Mouse (Mus musculus): ENCODE data around the gene Rbl2.

DNA sequence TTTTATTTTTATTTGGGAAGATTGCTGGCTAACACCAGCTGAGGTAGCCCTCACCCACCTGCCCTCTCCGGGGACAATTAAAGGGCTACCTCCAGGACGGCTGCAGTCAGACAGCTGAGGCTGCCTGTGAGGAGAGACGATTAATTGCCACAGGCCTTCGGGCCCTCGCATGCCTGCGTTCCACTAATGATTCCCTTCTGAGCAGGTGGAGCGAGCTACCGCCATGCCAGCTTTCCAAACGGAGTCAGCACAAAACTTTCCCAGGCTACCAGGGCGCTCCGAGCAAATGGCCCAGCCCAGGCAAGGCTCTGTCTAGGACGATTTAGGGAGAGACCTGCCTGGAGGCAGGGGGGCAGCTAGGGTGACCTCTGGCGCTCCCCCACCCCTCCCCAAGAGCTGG, 101.7 kb downstream of the Rbl2 start:
- TF ChIP-seq CTCF (IDR thresholded peaks at IDR 0.05; ENCODE audit: low read depth, low read length) (no peak), POLR2A (IDR thresholded peaks at IDR 0.05; ENCODE audit: borderline replicate concordance, low read depth, low read length) (no peak)
